Mouse (Mus musculus) intestine, postnatal 0 days (tissue): Measurements from ENCODE around the gene 1520401A03Rik. TPM values are rescaled to one million over a fixed set of nuclear protein-coding genes. Genes with fewer than 3 reads are reported as not detected.

Source experiments
- ATAC-seq: fragments of 200-750 bp; cut with Nextera tagmentation; 2 replicates; pipeline ENCODE4 v1.8.0; 2017; ENCODE audit warnings: mild to moderate bottlenecking, moderate TSS enrichment, moderate library complexity
- H3K27ac ChIP-seq: fragments of 300-500 bp; sonication (generic); 2 replicates; pipeline ENCODE4 v1.5.1; 2014; ENCODE audit warnings: mild to moderate bottlenecking, low read depth, low read length, moderate library complexity
- H3K27me3 ChIP-seq: fragments of 300-500 bp; sonication (generic); replicated peaks from 2 replicates; pipeline ENCODE4 v1.6.1; 2014; ENCODE audit warnings: low read length, mixed read lengths; ENCODE audit not compliant: control insufficient read depth, insufficient read depth
- H3K36me3 ChIP-seq: fragments of 300-500 bp; sonication (generic); 2 replicates; pipeline ENCODE4 v1.6.1; 2014; ENCODE audit warnings: mild to moderate bottlenecking, moderate library complexity; ENCODE audit not compliant: control insufficient read depth, insufficient read depth
- H3K4me1 ChIP-seq: fragments of 300-500 bp; sonication (generic); replicated peaks from 2 replicates; pipeline ENCODE4 v1.6.1; 2014; ENCODE audit warnings: antibody characterized with exemption, low read length, mixed read lengths; ENCODE audit not compliant: control insufficient read depth, insufficient read depth
- H3K4me2 ChIP-seq: fragments of 300-500 bp; sonication (generic); replicated peaks from 2 replicates; pipeline ENCODE4 v1.6.1; 2014; ENCODE audit warnings: low read depth, mild to moderate bottlenecking, moderate library complexity
- H3K4me3 ChIP-seq: fragments of 300-500 bp; sonication (generic); 2 replicates; pipeline ENCODE4 v1.5.1; 2014; ENCODE audit warnings: low read depth, low read length
- H3K9ac ChIP-seq: fragments of 300-500 bp; sonication (generic); 2 replicates; pipeline ENCODE4 v1.6.1; 2014; ENCODE audit warnings: mild to moderate bottlenecking, low read depth, low read length
- H3K9me3 ChIP-seq: fragments of 300-500 bp; sonication (generic); 2 replicates; pipeline ENCODE4 v1.6.1; 2016; ENCODE audit warnings: mixed run types; ENCODE audit not compliant: control insufficient read depth
- CTCF ChIP-seq: sonication (generic); IDR thresholded peaks from 2 replicates; pipeline ENCODE4 v1.5.1; 2016; ENCODE audit warnings: low read depth, mild to moderate bottlenecking, control low read depth, antibody characterized with exemption, moderate library complexity
- WGBS: fragments of 180-500 bp; shearing (Covaris S2); extraction: QIAGEN DNeasy Blood & Tissue Kit; methylation state at CpG from one replicate; pipeline ENCODE4 v1.1.7; 2014; 5-methylcytosine and 5-hydroxymethylcytosine counted together
- polyA plus RNA-seq: library from polyadenylated mRNA; unstranded; fragments of >200 nt; fragmentation: Nextera tagmentation; extraction: Ambion mirVana; gene quantifications from 2 replicates; pipeline ENCODE4 v1.2.1, GENCODE M21; 2015

The 1520401A03Rik gene
- polyA plus RNA-seq, 1 experiment from 2014 or later: not detected

DNA sequence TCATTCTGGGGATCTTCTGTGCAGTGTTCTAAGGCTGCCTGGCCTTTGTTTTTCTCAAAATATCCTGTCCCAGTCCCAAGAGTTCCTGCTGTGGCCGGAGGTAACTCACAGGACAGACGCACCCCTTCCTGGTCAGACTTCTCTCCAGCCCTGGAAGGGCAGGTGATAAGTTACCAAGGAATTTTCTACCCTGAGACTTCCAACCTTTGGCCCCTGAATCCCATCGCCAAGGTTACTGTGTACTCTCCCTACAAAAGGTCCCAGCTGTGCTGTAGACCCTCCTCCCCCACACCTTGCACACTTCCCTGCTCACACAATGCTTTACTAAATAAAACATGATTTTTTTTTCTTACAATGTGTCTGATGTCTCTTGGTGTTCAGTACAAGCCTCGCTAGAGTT lies 40.5 kb downstream of the 1520401A03Rik start:
- no peak overlapping the region; the same call in 1 of the 2 replicates for H3K4me2 ChIP-seq

DNA sequence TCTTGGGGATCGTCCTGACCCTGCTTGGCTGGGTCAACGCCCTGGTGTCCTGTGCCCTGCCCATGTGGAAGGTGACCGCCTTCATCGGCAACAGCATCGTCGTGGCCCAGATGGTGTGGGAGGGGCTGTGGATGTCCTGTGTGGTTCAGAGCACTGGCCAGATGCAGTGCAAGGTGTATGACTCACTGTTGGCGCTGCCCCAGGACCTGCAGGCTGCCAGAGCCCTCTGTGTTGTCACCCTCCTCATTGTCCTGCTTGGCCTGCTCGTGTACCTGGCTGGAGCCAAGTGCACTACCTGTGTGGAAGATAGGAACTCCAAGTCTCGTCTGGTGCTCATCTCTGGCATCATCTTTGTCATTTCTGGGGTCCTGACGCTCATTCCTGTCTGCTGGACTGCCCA lies 41.5 kb downstream of the 1520401A03Rik start:
- Histone ChIP-seq H3K9ac (no peak overlapping the region), H3K27me3 (peaks cover 28% of the 10 kb centered on the region), H3K9me3 (no peaks in the 10 kb centered on the region), H3K36me3 (no peaks in the 10 kb centered on the region), H3K4me1 (peaks cover 19% of the 10 kb centered on the region), H3K27ac (no peak overlapping the region), H3K4me2 (no peak overlapping the region), H3K4me3 (no peak overlapping the region)
- ATAC-seq: peak; percentile 21
- no peak for TF ChIP-seq CTCF
- 55% methylated on average over 10 of the region's 10 CpGs for WGBS

More for the DNA sequence above, 40.5 kb downstream of the 1520401A03Rik start:
- Histone ChIP-seq H3K27ac (no peak overlapping the region), H3K27me3 (peaks cover 28% of the 10 kb centered on the region), H3K4me1 (peaks cover 11% of the 10 kb centered on the region; the same call in 1 of the 2 replicates), H3K4me3 (no peak overlapping the region), H3K9me3 (no peaks in the 10 kb centered on the region), H3K9ac (no peak overlapping the region), H3K36me3 (no peaks in the 10 kb centered on the region)
- ATAC-seq: peak; percentile 32
- TF ChIP-seq CTCF: no peak
- 33% methylated on average over 4 of the region's 4 CpGs for WGBS

DNA sequence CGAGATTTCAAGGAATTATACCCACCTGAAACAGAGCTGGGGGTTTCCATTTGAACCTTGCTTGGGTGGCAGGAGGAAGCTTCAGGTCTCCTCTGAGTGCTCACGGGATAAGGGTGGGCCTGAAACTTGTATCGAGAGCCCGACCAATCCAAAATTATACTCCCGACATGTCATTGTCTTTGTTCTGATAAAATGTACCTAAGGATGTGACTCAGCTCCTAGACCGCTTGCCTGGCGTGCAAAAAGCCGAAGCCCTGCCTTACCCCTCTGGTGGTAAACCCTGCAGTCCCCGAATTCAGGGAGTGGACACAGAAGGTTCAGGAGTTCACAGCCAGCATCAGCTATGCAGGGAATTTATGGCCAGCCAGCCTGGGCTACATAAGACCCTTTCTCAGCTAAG lies 42.2 kb downstream of the 1520401A03Rik start:
- Histone ChIP-seq H3K4me1 (peaks cover 25% of the 10 kb centered on the region), H3K4me2 (no peak overlapping the region), H3K36me3 (no peaks in the 10 kb centered on the region), H3K4me3 (no peak overlapping the region), H3K9me3 (no peaks in the 10 kb centered on the region), H3K27me3 (peaks cover 28% of the 10 kb centered on the region), H3K9ac (no peak overlapping the region), H3K27ac (no peak overlapping the region)
- TF ChIP-seq CTCF: no peak
- WGBS: 66% methylated on average over 9 of the region's 9 CpGs
- no peak for ATAC-seq

DNA sequence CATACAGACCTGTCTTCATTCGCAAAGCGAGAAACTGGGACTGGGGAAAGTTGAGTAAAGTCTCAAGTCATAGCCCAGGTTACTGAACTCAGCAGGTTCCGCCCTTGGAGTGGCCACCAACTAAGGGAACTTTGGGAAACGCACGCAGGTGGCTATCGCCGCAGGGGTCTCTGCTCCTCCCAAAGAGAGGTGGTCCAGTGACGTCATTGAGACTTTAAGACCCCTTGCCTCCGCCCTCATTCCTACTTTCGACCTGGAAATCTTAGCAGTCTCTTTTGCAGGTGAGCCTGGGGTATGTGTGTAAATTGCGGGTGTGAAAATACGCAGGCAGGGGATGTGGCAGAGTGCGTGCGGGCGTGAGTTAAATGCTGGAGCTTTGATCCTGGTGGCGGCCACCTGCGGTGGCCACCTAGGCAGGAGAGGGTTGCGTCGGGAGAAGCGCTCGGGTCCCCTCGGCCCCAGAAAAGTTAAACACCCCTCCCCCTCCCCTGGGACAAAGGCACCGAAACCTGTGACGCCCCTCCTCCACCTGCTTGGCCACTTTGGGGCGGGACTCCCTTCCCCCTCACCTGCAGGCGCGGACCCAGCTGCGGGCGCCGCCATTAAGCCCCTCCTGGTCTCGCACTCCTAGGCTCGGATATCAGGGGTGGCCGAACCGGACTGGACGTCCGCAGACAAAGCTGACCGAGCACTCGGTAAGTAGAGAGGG lies 43.3 kb downstream of the 1520401A03Rik start, which contains the start of gene Cldn6:
TSS of gene Cldn6 (plus strand) at position 123 of the 709 bp plus-strand sequence.
- Histone ChIP-seq H3K4me2 (peak within 1 kb of the TSS; percentile 59), H3K27ac (no peak within 1 kb of the TSS), H3K36me3 (no peaks in the 10 kb centered on the region), H3K4me3 (peak within 1 kb of the TSS; percentile 26), H3K9me3 (no peaks in the 10 kb centered on the region), H3K9ac (no peak within 1 kb of the TSS; the same call in 1 of the 2 replicates), H3K27me3 (peaks cover 28% of the 10 kb centered on the region), H3K4me1 (peaks cover 31% of the 10 kb centered on the region)
- TF ChIP-seq CTCF: no peak
- WGBS: 5% methylated on average over 38 of the region's 38 CpGs
- ATAC-seq: no peak

DNA sequence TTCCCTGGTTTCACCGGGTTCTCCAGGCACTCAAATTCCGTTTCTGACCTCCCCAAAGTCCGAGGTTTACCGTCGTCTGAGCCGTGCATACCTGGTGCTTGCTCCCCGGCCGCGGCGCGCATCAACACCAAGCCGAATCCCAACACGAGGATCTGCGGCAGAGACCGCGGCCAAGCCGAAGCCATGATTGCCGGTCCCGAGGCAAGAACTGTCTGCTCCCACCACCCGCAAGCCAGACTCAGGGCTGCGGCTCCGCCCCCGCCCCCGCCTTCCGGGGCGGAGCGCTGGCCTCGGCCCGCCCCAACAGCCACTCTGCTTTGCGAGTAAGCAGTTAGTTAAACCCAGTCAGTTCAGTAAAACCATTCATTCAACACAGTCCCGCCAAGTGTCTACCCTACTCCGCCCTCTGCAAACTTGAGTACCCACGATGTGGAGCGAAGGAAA lies 45.3 kb downstream of the 1520401A03Rik start, which contains the start of gene Tnfrsf12a:
TSS of gene Tnfrsf12a (minus strand) at position 233 of the 444 bp plus-strand sequence.
- no peaks in the 10 kb centered on the region for H3K36me3 ChIP-seq
- peak within 1 kb of the TSS; percentile 97 for H3K4me2 ChIP-seq
- ATAC-seq: 0 out of 2 replicates have a peak, but pooled peaks have one; percentile 22
- H3K4me1 ChIP-seq: peaks cover 35% of the 10 kb centered on the region
- no peak for TF ChIP-seq CTCF
- H3K4me3 ChIP-seq: peak within 1 kb of the TSS; percentile 65
- H3K27ac ChIP-seq: peak within 1 kb of the TSS; percentile 76
- peak within 1 kb of the TSS; percentile 59 for H3K9ac ChIP-seq
- no peaks in the 10 kb centered on the region for H3K9me3 ChIP-seq
- H3K27me3 ChIP-seq: peaks cover 23% of the 10 kb centered on the region
- WGBS: under 1% methylated on average over 34 of the region's 34 CpGs

- H3K27me3 ChIP-seq: peaks cover 23% of the 10 kb centered on the region
- H3K4me2 ChIP-seq: peak overlapping the region; percentile 97
- peak overlapping the region; percentile 65 for H3K4me3 ChIP-seq
- peak overlapping the region; percentile 76 for H3K27ac ChIP-seq
- no peaks in the 10 kb centered on the region for H3K9me3 ChIP-seq
- no peak for TF ChIP-seq CTCF
- H3K36me3 ChIP-seq: no peaks in the 10 kb centered on the region
- no peak for ATAC-seq
- H3K9ac ChIP-seq: peak overlapping the region; percentile 59
- 2% methylated on average over 37 of the region's 37 CpGs for WGBS
- peaks cover 31% of the 10 kb centered on the region for H3K4me1 ChIP-seq
These were observed 46.0 kb downstream of the 1520401A03Rik start for GRCm38 (mm10) chr17:23676473-23677031.
